Mouse (Mus musculus): Measurements from ENCODE around the gene 4932438A13Rik.

Gene 4932438A13Rik

GRCm38 (mm10) chr3:36918322-36918721 lies 55.4 kb downstream of the 4932438A13Rik start:
- DNase-seq (ENCODE audit: low spot score), result no peak

- DNase-seq (ENCODE audit: low spot score), result no peak
Observed at GRCm38 (mm10) chr3:36941572-36941971, 78.7 kb downstream of the 4932438A13Rik start.

GRCm38 (mm10) chr3:36942108-36942507 lies 79.2 kb downstream of the 4932438A13Rik start:
- DNase-seq (ENCODE audit: low spot score), result no peak

GRCm38 (mm10) chr3:36943706-36944105 lies 80.8 kb downstream of the 4932438A13Rik start:
- no peak for DNase-seq (ENCODE audit: low spot score)

GRCm38 (mm10) chr3:37037979-37038378 lies 175.1 kb downstream of the 4932438A13Rik start:
- DNase-seq (ENCODE audit: low spot score), result no peak

- DNase-seq (ENCODE audit: low spot score), result no peak
Observed at GRCm38 (mm10) chr3:37039811-37040210, 176.9 kb downstream of the 4932438A13Rik start.

- DNase-seq (ENCODE audit: low spot score), result no peak
Observed at GRCm38 (mm10) chr3:37051491-37051890, 188.6 kb downstream of the 4932438A13Rik start.

- DNase-seq (ENCODE audit: low spot score), result no peak
Observed at GRCm38 (mm10) chr3:37063406-37063805, 200.5 kb downstream of the 4932438A13Rik start, which contains the start of gene Adad1. Adad1 (plus strand) TSS chr3:37063527.

- DNase-seq (ENCODE audit: low spot score), result no peak
Observed at GRCm38 (mm10) chr3:37073211-37073610, 210.3 kb downstream of the 4932438A13Rik start.

- no peak for DNase-seq (ENCODE audit: low spot score)
Observed at GRCm38 (mm10) chr3:37084860-37085259, 222.0 kb downstream of the 4932438A13Rik start.

- DNase-seq (ENCODE audit: low spot score), result no peak
Observed at GRCm38 (mm10) chr3:37090721-37091120, 227.8 kb downstream of the 4932438A13Rik start.
